Mouse (Mus musculus): Measurements from ENCODE around the gene Elk3.

Gene Elk3

DNA sequence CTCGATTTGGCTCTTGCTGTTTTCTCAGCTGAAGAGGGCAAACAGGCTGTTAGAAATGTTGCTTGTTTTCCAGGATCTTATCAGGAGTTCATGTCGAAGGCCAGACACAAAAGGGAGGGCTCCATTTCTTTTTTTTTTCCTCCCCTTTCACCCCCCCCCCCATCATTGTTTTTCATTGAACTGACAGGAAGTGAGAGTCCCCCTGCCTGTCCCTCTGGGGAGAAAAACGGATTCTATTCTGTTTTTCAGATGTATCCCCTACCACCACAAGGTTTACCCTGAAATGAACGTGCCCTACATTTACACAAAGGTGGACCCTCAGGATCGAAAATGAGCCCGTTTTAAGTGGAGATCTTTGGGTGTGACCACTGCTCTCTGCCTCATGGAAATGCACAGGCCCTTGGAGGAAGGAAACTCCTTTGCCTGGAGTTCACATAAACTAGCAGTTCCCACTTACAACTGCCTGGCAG, 25.6 kb upstream of the Elk3 start:
- peak; percentile 43; the same call in 1 of the 2 replicates for TF ChIP-seq GATA4 (IDR thresholded peaks at IDR 0.05; ENCODE audit: insufficient replicate concordance, low read length)

DNA sequence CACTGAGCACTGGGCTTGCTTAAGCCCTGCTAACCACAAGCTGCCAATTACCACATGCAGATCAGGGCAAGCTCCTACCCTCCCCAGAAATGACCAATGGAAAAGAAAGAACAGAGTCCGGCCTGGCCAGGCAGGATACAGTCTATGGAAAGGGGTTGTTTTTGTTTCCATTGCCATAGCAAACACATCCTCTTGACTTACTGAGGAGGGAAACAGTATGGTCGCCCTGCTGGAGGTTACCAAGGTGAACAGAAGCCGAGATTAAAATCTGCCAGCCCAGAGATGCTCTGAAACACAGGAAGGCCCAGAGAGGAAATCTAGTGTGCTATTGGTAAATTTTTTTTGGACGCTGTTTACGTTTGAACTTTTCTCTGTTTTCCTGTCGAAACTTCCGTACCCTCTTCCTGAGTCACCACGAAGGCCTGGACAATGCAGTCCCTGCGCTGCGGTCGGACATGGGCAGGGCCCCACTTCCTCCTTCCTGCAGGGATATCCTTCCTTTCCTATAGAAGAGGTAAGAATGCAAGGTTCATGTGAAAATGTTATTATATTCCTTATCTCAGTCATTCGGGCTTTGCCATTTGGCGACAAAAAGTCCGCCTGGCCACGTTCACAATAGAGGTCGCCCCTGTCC, 25.0 kb upstream of the Elk3 start:
- peak; percentile 80 for TF ChIP-seq GATA4 (IDR thresholded peaks at IDR 0.05; ENCODE audit: insufficient replicate concordance, low read length)

DNA sequence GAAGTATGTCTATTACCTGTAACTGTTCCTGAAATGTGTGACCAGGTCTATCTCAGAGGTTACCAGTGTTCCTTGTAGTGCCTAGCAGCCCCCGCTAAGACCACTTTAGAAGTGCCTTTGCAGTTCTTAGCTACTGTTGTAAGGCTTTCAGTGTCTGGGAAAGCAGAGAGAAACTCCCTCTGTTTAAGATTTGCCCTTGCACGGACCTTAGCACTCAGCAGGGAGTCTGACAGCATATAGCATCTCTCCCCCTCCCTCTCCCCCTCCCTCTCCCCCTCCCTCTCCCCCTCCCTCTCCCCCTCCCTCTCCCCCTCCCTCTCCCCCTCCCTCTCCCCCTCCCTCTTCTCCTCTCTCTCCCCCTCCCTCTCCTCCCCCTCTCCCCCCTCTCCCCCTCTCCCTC, 24.1 kb upstream of the Elk3 start:
- TF ChIP-seq GATA4 (IDR thresholded peaks at IDR 0.05; ENCODE audit: insufficient replicate concordance, low read length): no peak

DNA sequence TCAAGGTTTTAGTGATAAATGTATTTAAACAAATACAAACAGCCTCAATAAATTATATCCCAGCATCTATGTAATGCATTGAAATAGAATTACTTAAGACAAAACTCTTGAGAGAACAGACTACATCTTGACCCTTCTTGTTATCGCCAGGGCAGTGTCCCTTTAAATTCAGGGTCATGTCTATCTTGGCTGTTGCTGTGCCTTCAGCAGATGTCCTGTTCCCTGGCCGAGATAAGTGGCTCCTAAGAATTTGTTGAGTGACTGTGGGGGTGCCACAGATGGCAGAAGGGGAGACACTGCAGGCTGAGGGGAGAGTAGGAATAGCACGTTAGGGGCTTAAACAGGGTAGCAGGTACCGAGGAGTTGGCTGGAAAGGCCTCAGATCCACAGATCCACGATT, 22.3 kb upstream of the Elk3 start:
- peak; percentile 54; the same call in 1 of the 2 replicates for TF ChIP-seq GATA4 (IDR thresholded peaks at IDR 0.05; ENCODE audit: insufficient replicate concordance, low read length)

DNA sequence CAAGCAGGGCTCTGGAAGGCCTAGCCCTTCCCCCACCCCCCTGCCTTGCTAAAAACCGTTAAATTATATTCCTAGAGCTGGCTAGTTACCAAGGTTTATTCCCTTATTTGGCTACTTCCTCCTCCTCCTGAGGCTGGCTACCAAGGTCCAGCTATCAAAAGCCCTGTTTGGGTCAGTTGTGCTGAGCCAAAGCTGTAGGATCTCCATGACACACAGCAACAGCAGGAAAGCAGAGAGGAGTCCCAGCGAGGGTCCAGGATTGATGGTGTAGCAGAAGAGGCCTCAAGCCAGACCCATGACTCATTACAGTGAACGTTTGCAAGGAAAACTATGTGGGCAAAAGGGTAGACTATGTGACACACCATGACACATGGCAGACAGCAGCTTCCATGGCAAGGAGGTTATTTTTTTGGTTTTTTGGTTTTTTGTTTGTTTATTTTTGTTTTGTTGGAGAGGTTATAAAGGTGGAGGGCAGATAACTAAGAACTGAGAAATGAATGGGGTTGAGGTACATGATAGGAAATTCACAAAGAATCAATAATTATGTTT, 21.4 kb upstream of the Elk3 start:
- no peak for TF ChIP-seq GATA4 (IDR thresholded peaks at IDR 0.05; ENCODE audit: insufficient replicate concordance, low read length)

DNA sequence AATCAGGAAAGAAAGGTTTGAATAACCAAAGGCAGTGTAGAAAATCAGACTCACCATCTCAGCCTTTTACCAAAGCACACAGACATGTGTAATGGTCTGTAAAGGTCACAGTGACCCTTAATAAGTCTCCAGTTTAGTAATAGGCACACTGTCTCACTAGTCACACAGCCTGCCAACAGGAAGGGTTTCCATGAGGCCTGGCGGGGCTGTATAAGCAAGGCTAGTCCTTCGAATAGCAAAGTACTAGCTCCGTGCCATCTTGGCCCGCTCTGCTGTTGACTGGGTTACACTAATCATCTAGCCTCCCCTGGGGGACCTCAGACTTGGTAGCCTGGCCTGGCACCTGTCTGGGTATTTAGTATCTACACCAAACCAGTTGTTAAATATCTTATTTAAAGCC, 20.6 kb upstream of the Elk3 start:
- no peak for TF ChIP-seq GATA4 (IDR thresholded peaks at IDR 0.05; ENCODE audit: insufficient replicate concordance, low read length)

DNA sequence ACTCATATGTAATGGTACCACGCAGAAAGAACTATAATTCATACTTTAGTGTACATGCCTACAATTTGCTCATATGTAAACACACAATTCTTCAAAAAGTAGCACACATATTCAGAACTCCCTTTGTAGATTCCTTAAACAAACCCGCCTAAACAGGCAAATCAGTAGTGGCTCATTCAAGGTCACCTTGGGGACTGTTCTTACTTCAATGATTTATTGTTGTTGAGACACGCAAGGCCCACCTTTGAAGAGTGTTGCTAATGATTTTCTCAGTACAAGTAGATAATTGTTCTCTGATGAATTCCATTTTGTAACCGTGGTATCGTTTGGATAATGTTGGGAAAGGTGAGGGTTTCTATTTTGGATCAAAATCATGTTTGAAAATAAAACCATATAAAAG, 17.4 kb upstream of the Elk3 start:
- TF ChIP-seq GATA4 (IDR thresholded peaks at IDR 0.05; ENCODE audit: insufficient replicate concordance, low read length): no peak

DNA sequence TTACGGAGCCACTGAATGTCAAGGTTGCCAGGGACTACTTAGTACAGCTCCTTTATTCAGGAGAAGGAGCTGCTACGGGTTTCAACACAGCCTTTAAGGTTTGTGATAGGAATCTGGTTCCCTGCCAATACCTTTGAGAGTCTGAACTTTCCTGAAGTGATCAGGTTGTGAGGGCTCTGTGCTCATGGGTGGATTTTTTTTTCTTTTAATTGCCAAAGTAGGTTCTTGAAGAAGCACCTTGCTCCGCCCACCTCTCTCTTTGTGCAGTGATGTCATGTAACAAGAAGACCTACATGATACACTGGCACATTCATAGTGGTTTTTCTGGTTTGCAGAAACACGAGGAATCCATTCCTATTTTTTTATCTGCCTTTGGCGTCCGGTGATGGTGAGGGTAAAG, 16.3 kb upstream of the Elk3 start:
- no peak for TF ChIP-seq GATA4 (IDR thresholded peaks at IDR 0.05; ENCODE audit: insufficient replicate concordance, low read length)

DNA sequence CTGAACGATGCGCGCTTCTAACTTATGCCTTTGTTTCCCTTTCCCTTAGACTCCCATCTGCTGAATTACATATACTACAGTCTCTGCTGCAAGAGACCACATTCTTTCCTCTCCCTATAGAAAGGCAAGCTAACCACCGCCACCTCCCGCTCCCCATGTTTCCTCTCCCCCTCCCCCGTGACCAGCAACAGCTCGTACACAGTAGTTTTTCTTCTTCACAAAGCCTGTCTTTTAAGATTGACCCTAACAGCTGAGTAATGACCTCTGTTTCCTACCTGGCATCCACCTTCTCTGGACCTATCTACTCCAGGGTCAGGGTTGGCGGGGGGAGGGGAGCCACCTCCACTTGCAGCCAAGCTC, 15.8 kb upstream of the Elk3 start:
- TF ChIP-seq GATA4 (IDR thresholded peaks at IDR 0.05; ENCODE audit: insufficient replicate concordance, low read length): no peak

DNA sequence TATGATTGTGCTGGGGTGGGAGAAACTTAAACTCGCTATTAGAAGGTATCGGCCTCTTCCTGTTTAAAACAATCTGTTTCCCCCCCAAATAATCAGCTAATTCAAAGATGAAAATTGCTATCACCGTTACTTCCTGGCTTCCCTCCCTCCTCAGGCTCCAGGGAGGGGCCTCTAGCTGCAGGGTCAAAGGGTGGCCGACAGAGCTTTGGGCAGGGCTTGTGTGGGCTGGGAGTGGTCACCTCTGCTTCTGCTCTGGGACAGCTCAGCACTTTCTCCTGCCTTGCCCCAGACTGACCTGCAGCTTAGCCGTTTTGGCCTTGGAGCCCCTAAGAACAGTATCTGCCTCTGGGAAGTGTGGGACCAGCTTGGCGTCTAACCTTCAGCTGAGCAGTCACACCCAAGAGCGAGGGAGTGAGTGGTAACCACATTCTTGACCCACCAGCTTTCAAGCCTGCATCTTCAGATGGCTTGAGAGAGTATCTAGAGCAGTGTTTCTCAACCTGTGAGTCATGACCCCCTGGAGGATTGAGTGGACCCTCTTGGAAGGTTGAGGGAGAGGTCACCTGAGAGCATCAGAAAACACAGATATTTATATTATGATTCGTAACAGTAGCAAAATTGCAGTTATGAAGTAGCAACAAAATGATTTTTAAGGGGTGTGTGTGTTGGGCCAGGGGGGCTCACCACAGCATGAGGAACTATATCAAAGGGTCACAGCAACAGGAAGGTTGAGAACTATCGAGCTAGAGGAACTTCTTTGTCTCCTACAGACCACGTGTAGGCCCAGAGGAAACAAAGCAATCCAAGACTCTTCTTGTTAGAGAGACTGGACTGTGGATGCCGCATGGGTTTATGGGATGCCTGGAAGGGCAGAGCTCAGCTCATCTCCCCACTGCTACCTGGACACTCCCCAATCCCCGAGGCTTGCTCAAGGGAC, 15.1 kb upstream of the Elk3 start:
- peak; percentile 90 for TF ChIP-seq GATA4 (IDR thresholded peaks at IDR 0.05; ENCODE audit: insufficient replicate concordance, low read length)

DNA sequence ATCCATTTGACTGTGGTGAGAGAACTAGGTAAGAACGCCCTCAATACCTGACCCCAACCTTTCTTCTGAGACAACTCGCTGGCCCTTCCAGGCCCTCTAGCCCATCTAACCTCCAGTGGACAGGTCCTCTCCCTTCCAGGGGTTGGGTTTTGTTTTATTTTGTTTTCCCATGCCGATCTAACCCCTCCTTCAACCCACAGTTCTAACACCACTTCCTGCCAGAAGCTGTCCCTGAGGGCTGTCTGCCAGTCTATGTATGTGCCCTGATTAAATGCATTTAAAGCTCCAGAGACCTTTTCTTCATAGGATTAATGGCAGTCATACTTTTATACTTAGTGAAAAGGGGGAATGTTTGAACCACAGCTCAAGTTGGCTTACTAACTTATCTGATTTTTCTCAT, 14.4 kb upstream of the Elk3 start:
- TF ChIP-seq GATA4 (IDR thresholded peaks at IDR 0.05; ENCODE audit: insufficient replicate concordance, low read length): no peak

DNA sequence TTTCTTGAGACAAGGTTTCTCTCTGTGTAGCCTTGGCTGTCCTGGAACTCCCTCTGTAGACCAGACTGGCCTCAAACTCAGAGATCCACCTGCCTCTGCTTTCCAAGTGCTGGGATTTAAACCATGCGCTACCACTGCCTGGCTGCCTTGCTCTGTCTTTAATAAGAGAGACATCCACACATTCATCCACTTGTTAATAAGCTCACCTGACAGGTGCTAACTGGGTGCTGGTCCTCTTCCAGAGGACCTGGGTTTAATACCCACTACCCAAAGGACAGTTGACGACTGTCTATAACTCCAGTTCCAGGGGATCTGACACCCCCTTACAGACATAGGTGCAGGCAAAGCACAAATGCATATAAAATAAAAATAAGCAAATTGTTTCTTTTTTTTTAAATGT, 13.5 kb upstream of the Elk3 start:
- no peak for TF ChIP-seq GATA4 (IDR thresholded peaks at IDR 0.05; ENCODE audit: insufficient replicate concordance, low read length)

DNA sequence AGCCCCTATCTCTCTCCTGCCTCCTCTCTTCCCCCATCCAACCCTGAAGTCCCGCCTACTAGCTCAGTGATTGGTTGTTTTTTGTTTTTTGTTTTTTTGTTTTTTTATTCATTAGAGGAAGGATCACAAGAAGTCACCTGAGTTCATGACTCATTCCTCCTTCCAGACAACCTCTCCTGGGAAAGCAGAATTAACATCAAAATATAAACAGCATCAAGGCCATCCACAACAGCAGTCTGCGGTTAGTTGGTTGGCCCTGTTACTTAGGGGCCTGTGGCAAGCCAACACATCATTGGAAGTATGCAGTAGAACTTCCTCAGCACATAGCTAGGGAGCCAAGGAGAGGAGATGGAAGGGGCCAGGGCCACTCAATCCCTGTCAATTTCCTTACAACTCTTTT, 12.7 kb upstream of the Elk3 start:
- TF ChIP-seq GATA4 (IDR thresholded peaks at IDR 0.05; ENCODE audit: insufficient replicate concordance, low read length): no peak

DNA sequence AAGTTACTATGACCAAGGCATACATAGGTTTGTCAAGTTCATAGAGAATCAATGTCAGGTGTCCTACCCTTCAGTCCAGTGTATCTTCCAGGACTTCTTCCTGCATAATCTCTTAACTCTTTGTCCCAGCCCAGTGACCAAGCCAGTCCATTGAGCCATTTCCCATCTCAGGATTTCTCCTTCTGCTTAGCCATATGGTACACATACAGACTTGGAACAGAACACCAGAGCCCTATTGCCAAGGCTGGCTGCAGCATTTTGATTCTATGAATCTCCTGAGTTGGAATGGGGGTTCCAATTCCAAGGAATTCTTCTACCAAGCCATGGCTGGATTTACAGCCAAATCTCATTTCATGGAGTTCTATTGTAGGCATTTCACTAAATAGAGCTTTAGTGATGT, 10.8 kb upstream of the Elk3 start:
- no peak for TF ChIP-seq GATA4 (IDR thresholded peaks at IDR 0.05; ENCODE audit: insufficient replicate concordance, low read length)

DNA sequence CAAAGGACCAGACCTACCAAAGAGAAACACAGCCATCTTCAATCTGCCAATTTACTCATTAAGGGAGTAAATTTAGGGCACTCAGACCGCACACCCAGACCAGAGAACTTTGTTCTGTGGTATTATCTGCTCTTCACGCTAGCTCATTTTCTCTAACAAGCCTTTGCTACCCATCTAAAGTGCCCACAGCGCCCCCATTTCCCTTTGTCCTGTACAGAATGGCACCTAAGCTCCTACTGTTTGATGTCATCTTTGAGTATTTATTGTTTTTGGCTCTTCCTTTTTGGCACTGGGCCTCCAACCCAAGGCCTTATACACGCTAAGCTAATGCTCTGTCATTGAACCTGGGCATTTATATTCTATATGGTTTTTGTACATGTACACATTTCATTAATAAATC, 9.2 kb upstream of the Elk3 start:
- no peak for TF ChIP-seq GATA4 (IDR thresholded peaks at IDR 0.05; ENCODE audit: insufficient replicate concordance, low read length)

DNA sequence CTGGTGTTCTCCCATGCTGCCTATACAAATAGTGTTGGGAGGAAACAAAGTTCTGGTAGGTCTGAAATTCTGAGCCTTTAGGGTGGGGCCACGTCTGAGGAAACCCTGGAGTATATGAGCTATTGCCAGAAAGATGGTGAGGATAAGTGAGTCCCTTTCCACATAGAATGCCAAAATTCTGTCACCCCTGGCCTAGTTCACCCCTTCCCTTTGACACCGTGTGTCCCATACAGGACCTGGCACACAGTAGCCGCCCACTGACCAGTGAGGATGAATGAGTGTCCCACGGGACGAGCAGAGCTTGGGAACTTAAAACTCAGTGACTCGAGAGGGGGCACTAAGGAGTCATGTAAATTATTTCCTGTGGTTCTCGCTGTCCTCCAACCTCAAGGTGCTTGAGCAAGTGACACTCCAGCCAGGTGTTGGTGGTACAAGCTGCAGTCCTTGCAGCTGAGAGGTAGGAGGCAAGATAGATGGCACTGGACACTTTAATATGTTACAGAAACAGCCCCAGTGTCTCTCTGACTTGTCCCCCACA, 8.7 kb upstream of the Elk3 start:
- no peak for TF ChIP-seq GATA4 (IDR thresholded peaks at IDR 0.05; ENCODE audit: insufficient replicate concordance, low read length)
